Mouse (Mus musculus) thymus, adult 2 months (tissue): ENCODE measurements at regions not wholly inside any gene's neighbourhood (a gene's known extent, or its start where the extent isn't known, plus 50 kb on each side); places are given as distances from the start of the nearest gene placed in this dataset.

ENCODE experiments used
- DNase-seq: peaks from one replicate; pipeline ENCODE4 v3.0.0; 2021
- H3K27ac ChIP-seq: fragments of 200-500 bp; 2 replicates; pipeline ENCODE4 v1.5.1; 2012; ENCODE audit warnings: low read length, control low read depth; ENCODE audit not compliant: control insufficient read depth, insufficient read depth
- H3K27me3 ChIP-seq: fragments of 200-500 bp; 2 replicates; pipeline ENCODE4 v1.6.1; 2012; ENCODE audit warnings: mild to moderate bottlenecking, low read length, moderate library complexity, mixed read lengths; ENCODE audit not compliant: control insufficient read depth, insufficient read depth
- H3K36me3 ChIP-seq: fragments of 200-500 bp; 2 replicates; pipeline ENCODE4 v1.6.1; 2012; ENCODE audit warnings: mild to moderate bottlenecking, low read length, moderate library complexity; ENCODE audit not compliant: control insufficient read depth, insufficient read depth
- H3K4me1 ChIP-seq: fragments of 200-500 bp; replicated peaks from 2 replicates; pipeline ENCODE4 v1.6.1; 2012; ENCODE audit warnings: low read length; ENCODE audit not compliant: control insufficient read depth, insufficient read depth
- H3K4me3 ChIP-seq: fragments of 200-500 bp; 2 replicates; pipeline ENCODE4 v1.5.1; 2012; ENCODE audit warnings: mild to moderate bottlenecking, low read length, control low read depth, moderate library complexity; ENCODE audit not compliant: control insufficient read depth, insufficient read depth
- CTCF ChIP-seq: fragments of 200-500 bp; IDR thresholded peaks from 2 replicates; pipeline ENCODE4 v1.5.1; 2012; ENCODE audit warnings: mild to moderate bottlenecking, control low read depth, low read length, moderate library complexity, borderline replicate concordance; ENCODE audit not compliant: control insufficient read depth, poor library complexity, insufficient read depth; ENCODE audit errors: extremely low read depth
- POLR2A ChIP-seq: fragments of 200-500 bp; IDR thresholded peaks from 2 replicates; pipeline ENCODE4 v1.6.1; 2012; ENCODE audit warnings: mild to moderate bottlenecking, low read length, control low read depth, moderate library complexity; ENCODE audit not compliant: control insufficient read depth, poor library complexity, insufficient read depth; ENCODE audit errors: extremely low read depth
- WGBS: fragments of 180-500 bp; shearing (Covaris S2); methylation state at CpG from one replicate; pipeline ENCODE4 v1.1.7; 2018; 5-methylcytosine and 5-hydroxymethylcytosine counted together

DNA sequence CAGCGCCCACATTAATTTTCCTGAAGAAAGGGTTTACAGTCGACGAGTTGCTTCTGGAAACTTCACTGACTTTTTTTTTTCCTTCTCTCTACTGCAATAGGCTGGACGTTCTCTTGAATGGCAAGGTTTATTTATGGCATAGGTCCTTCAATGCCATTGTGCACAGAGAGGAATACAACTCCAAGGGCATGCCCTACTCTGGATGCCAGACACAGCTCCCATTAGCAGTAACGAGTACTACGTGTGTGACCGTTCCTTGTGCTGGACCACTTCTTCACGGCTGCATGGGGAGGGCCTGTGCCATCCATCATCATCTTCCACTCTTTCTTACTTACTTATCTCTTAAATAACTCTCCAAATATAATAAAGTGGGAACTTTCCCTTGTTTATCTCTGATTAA is 1472.1 kb downstream of the Slc22a22 start:
- no peak for DNase-seq
- Histone ChIP-seq H3K27me3 (no peaks in the 10 kb centered on the region), H3K4me1 (no peaks in the 10 kb centered on the region), H3K36me3 (no peaks in the 10 kb centered on the region), H3K4me3 (no peak overlapping the region), H3K27ac (no peak overlapping the region)
- 95% methylated on average over 8 of the region's 8 CpGs for WGBS
- no peak for TF ChIP-seq POLR2A
- no peak for TF ChIP-seq CTCF

DNA sequence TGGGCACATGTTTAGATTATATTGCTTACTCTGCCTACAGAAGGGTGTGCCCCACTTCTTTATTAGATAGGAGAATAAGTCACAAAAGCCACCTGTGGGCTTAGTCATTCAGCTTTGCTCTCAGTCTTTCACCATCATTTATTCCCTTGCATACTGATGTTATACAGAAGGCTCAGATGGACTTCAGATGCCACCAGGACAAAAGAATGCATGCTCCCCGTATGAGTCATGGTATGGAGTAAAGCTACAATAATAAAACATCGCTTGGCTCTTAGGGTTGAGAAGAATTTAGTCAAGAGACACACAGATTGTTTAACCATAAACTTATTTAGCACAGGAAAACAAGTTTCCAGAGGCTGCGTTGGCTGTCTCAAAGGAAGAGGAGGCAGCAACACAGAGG is 1473.5 kb downstream of the Slc22a22 start:
- no peak overlapping the region for H3K4me3 ChIP-seq
- 95% methylated on average over 3 of the region's 3 CpGs for WGBS
- no peaks in the 10 kb centered on the region for H3K36me3 ChIP-seq
- H3K4me1 ChIP-seq = no peaks in the 10 kb centered on the region
- DNase-seq = no peak
- no peak overlapping the region for H3K27ac ChIP-seq
- TF ChIP-seq CTCF (no peak), POLR2A (no peak)
- no peaks in the 10 kb centered on the region for H3K27me3 ChIP-seq

DNA sequence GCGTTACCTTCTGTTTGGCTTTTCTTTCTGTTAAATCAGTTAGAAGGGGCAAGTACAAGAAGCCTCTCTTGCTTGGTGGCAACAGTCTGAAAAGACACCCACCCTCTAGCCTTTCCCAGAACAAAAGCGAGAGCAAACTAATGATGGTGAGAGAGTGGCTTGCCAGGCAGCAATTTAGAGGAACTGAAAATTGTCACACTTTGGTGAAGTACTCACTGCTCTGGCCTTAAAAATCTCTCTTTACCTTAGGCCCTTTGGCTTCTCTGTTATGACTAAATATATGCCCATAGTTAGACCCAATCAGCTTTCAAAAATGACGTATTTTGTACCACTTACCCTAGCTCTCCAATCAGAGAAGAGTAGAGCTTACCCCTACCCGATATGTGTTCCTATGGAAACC is 1477.8 kb downstream of the Slc22a22 start:
- no peak for DNase-seq
- WGBS = 88% methylated on average over 4 of the region's 4 CpGs
- H3K4me1 ChIP-seq = no peaks in the 10 kb centered on the region
- H3K27me3 ChIP-seq = no peaks in the 10 kb centered on the region
- H3K27ac ChIP-seq = no peak overlapping the region
- no peaks in the 10 kb centered on the region for H3K36me3 ChIP-seq
- no peak overlapping the region for H3K4me3 ChIP-seq
- no peak for TF ChIP-seq POLR2A
- TF ChIP-seq CTCF = no peak

DNA sequence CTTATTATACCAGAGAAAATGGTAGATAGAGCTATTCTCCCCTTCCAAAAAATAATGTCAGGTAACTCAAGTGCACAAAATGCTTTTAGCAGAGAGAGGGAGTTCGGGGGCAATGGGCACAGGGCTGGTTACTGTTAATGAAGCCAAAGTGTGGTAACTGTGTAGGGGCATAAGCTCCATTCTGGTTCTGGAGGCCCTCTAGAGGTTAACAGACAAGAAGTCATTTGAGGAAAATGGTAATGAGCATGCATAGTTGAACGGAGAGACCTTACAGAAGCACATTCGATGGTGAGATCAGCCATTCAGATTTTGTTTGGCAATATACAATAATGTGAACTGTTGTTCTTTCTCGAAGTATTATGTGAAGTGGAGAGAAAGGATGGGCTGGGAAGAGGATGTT is 1479.4 kb downstream of the Slc22a22 start:
- H3K27me3 ChIP-seq = no peaks in the 10 kb centered on the region
- TF ChIP-seq POLR2A = no peak
- no peak for TF ChIP-seq CTCF
- WGBS = 75% methylated on average over 4 of the region's 4 CpGs
- DNase-seq = no peak
- H3K36me3 ChIP-seq = no peaks in the 10 kb centered on the region
- no peak overlapping the region for H3K4me3 ChIP-seq
- no peaks in the 10 kb centered on the region for H3K4me1 ChIP-seq
- H3K27ac ChIP-seq = no peak overlapping the region

DNA sequence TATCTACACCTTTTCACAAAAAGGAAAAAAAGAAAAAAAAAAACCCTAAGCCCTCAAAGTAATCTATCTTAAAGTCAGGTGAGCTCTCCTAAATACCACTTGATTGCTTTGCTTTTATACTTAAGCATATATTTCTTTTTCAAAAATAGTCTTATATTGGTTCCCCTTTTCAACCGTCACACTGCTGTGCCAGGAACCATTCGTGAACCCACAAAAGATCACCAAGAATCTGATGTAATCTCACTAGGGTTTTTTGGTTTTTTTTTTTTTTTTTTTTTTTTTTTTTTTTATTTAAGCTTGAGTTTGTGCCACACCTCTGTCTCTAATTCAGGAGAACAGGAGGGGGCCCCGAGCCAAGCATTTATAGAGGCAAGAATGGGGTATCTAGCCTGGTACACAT is 1482.7 kb downstream of the Slc22a22 start:
- no peak for TF ChIP-seq POLR2A
- no peak for TF ChIP-seq CTCF
- no peak for DNase-seq
- H3K27ac ChIP-seq = no peak overlapping the region
- no peaks in the 10 kb centered on the region for H3K36me3 ChIP-seq
- 19% methylated on average over 3 of the region's 3 CpGs for WGBS
- no peaks in the 10 kb centered on the region for H3K4me1 ChIP-seq
- H3K27me3 ChIP-seq = no peaks in the 10 kb centered on the region
- no peak overlapping the region for H3K4me3 ChIP-seq

DNA sequence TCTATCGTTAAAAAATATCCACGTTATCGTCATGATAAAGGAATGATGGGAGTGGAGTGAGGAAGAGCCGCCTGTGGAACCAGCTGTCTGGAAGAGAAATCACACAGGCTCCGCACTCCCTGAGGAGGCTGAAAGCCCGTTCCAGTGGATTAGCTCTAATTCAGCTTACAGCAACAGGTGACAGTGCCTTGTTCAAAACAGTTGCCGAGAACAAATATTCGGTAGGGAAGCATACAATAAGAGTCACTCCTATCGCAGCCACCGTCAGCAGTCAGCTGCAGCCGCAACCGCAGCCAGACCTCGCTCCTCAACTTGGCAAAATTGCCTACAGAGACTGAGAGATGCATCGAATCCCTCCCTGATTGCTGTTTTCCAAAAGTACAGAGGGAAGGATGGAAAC is 1501.6 kb downstream of the Slc22a22 start:
- Histone ChIP-seq H3K4me1 (no peaks in the 10 kb centered on the region), H3K36me3 (no peaks in the 10 kb centered on the region), H3K4me3 (no peak overlapping the region), H3K27ac (no peak overlapping the region), H3K27me3 (no peaks in the 10 kb centered on the region)
- WGBS = 96% methylated on average over 14 of the region's 14 CpGs
- no peak for DNase-seq
- TF ChIP-seq CTCF = no peak
- TF ChIP-seq POLR2A = no peak

DNA sequence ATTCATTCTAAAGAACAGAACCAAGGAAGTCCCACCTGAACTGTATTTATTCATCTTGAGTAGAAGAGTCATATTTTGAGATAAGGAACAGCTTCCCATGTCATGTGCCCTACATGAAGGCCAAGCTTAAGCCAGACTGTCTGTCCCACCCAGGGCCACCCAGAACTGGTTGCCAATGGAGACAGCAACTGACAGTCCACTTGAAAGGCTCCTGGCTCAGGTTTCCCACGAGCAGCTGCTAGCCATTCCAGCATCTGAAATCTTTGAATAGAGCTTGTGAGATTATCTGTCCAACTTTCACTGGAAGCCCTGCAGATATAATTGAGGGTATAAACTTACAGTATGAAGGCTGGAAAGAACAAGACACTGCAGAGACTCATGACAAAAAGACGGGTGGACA is 1510.6 kb downstream of the Slc22a22 start:
- no peaks in the 10 kb centered on the region for H3K36me3 ChIP-seq
- no peak for DNase-seq
- H3K27ac ChIP-seq = no peak overlapping the region
- no peak for TF ChIP-seq CTCF
- no peak for TF ChIP-seq POLR2A
- 68% methylated on average over 2 of the region's 2 CpGs for WGBS
- H3K4me1 ChIP-seq = no peaks in the 10 kb centered on the region
- no peak overlapping the region for H3K4me3 ChIP-seq
- H3K27me3 ChIP-seq = no peaks in the 10 kb centered on the region
